Mouse (Mus musculus): ENCODE measurements around the gene Ccni.

DNA sequence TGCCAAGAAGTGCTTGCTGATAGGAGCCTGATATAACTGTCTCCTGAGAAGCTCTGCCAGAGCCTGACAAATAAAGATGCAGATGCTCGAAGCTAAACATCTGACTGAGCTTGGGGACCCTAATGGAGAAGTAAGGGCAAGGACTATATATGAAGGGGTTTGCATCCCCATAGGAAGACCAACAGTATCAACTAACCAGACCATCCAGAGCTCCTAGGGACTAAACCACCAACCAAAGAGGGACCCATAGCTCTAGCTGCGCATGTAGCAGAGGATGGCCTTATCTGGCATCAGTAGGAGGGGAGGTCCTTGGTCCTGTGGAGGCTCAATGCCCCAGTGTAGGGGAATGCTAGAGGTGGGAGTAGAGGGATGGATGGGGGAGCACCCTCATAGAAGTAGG, 18.3 kb upstream of the Ccni start:
- TF ChIP-seq CTCF (IDR thresholded peaks at IDR 0.05; ENCODE audit: low read depth, low read length) (no peak), EP300 (IDR thresholded peaks at IDR 0.05; ENCODE audit: insufficient read depth, low read depth, low read length) (no peak), POLR2A (IDR thresholded peaks at IDR 0.05; ENCODE audit: insufficient read depth, low read length) (no peak)
